Mouse (Mus musculus) ES-Bruce4 (cell line): Measurements from ENCODE around the gene Svop.

ENCODE experiments used
- CTCF ChIP-seq: IDR thresholded peaks from one replicate; pipeline ENCODE4 v1.8.1; 2011; ENCODE audit warnings: low read depth, low read length
- POLR2A ChIP-seq: IDR thresholded peaks from one replicate; pipeline ENCODE4 v1.8.1; 2011; ENCODE audit warnings: low read length; ENCODE audit not compliant: insufficient read depth

DNA sequence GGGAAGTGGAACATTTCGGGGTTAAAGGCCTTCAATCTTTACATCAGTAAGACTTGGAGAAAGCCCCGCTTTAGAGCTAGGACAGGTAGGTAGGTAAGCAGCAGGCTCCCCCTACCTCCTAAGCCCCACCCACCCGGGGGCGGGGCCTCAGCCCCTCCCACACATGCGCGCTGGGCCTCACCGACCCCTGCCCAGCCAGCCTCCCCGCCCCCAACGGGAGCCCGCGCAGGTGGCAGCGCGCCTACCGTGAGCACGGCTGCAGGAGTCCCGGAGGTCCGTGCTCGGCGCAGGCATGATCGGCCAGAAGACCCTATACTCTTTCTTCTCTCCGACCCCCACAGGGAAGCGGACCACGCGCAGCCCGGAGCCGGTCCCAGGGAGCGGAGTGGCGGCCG is 38.8 kb upstream of the Svop start, which contains the start of gene Ung:
- TF ChIP-seq POLR2A (peak; percentile 33), CTCF (no peak)
